Mouse (Mus musculus): ENCODE data around the gene Olfr52.
"Not testable (repeated sequence)": the region's sequence is repeated elsewhere in the genome, so short reads cannot be mapped to it uniquely, and the experiment has no call there.

- not testable (repeated sequence) for TF ChIP-seq CTCF (IDR thresholded peaks at IDR 0.05; ENCODE audit: low read depth, low read length); POLR2A (IDR thresholded peaks at IDR 0.05; ENCODE audit: extremely low read depth, insufficient read depth, low read length)
Measured at GRCm38 (mm10) chr2:86175422-86175821, 10.1 kb downstream of the Olfr52 start.

Data from liver, adult 2 months (tissue).